Mouse (Mus musculus) erythroblast, embryonic 14.5 days (primary cell): ENCODE measurements at regions not wholly inside any gene's neighbourhood (a gene's known extent, or its start where the extent isn't known, plus 50 kb on each side); places are given as distances from the start of the nearest gene placed in this dataset.

ENCODE experiments used
- GATA1 ChIP-seq: IDR thresholded peaks from 2 replicates; pipeline ENCODE4 v1.6.1; 2012; ENCODE audit warnings: low read length, inconsistent platforms, mixed read lengths
- TAL1 ChIP-seq: IDR thresholded peaks from 3 replicates; pipeline ENCODE4 v1.6.1; 2012; ENCODE audit warnings: low read length, inconsistent platforms, mixed read lengths

DNA sequence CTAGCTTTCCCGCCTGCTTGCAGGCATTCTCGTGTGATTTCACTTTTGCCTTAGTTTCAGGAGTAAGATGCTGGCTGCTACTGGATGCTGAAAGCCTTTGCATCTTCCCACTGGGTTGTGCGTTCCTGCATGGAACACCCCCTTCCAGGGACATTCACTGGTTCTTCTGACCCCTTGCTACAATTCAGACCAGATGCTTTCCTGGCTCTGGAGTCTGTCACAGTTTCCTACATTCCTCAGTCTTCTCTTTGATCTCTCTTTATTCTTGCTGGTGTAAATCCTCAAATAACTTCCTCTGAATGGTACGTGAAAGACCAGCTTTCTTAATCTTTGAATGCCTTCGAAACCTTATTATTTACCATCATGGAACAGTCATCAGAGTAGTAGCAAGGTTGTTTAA, 206.7 kb upstream of the F930015N05Rik start:
- no peak for TF ChIP-seq TAL1
- no peak for TF ChIP-seq GATA1
